Mouse (Mus musculus): ENCODE data around the gene Mrpl33. TPM values are rescaled to one million over a fixed set of nuclear protein-coding genes. Genes with fewer than 3 reads are reported as not detected.
A peak's percentile ranks its signal among the peaks of the same experiment; 100 is the strongest.

Mrpl33 gene
- polyA plus RNA-seq, 1 experiment from 2014 or later = 313 TPM

- ATAC-seq (no peak), DNase-seq (ENCODE audit: low spot score) (no peak)
- no peak overlapping the region for H3K4me2 ChIP-seq (replicated peaks; ENCODE audit: low read depth, low read length)
- H3K9ac ChIP-seq (replicated peaks; ENCODE audit: low read depth) = no peak overlapping the region
- H3K4me3 ChIP-seq (ENCODE audit: low read depth, low read length) = no peak overlapping the region
- 75% methylated on average over 14 of the region's 14 CpGs for WGBS
- no peaks in the 10 kb centered on the region for H3K9me3 ChIP-seq (ENCODE audit: low read length)
- TF ChIP-seq CTCF (IDR thresholded peaks at IDR 0.05) (no peak), EP300 (IDR thresholded peaks at IDR 0.05) (no peak)
- no peak overlapping the region for H3K27ac ChIP-seq (ENCODE audit: low read length)
- H3K27me3 ChIP-seq (replicated peaks; ENCODE audit: insufficient read depth, low read length) = no peaks in the 10 kb centered on the region
- no peaks in the 10 kb centered on the region for H3K4me1 ChIP-seq (ENCODE audit: insufficient read depth, low read depth, low read length)
- no peaks in the 10 kb centered on the region for H3K36me3 ChIP-seq (ENCODE audit: insufficient read depth, low read length)
These were observed 6.9 kb upstream of the Mrpl33 start for GRCm38 (mm10) chr5:31589711-31590319.

- Histone ChIP-seq H3K4me1 (ENCODE audit: insufficient read depth, low read depth, low read length) (no peaks in the 10 kb centered on the region), H3K27me3 (replicated peaks; ENCODE audit: insufficient read depth, low read length) (no peaks in the 10 kb centered on the region), H3K4me2 (replicated peaks; ENCODE audit: low read depth, low read length) (no peak overlapping the region), H3K36me3 (ENCODE audit: insufficient read depth, low read length) (no peaks in the 10 kb centered on the region), H3K9me3 (ENCODE audit: low read length) (no peaks in the 10 kb centered on the region), H3K4me3 (ENCODE audit: low read depth, low read length) (no peak overlapping the region), H3K27ac (ENCODE audit: low read length) (no peak overlapping the region), H3K9ac (replicated peaks; ENCODE audit: low read depth) (no peak overlapping the region)
- ATAC-seq = no peak
- no peak for DNase-seq (ENCODE audit: low spot score)
- TF ChIP-seq CTCF (IDR thresholded peaks at IDR 0.05) (no peak), EP300 (IDR thresholded peaks at IDR 0.05) (no peak)
- WGBS = 81% methylated on average over 7 of the region's 7 CpGs
These were observed 5.6 kb upstream of the Mrpl33 start for GRCm38 (mm10) chr5:31591122-31591521.

DNA sequence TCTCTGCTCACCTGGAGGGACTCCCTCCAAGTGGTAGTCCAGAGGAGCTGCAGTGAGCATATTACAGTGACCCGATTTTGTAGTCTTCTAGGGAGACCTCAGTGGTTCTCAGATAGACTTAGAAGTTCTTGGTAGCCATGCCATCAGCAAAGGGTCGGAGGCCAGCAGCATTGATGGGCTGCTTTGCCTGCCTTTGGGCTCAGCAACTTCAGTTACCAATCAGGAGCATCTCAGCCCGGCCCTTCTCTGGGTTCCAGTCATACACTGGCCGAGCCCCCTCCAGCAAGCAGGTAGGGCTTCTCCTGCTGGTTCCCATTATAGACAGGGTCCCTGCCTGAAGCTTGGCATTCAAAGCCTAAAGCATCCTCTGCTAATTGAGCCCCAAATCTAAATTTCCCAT lies 867 bp upstream of the Mrpl33 start:
- DNase-seq (ENCODE audit: low spot score) (no peak), ATAC-seq (no peak)
- H3K4me2 ChIP-seq (replicated peaks; ENCODE audit: low read depth, low read length) = no peak overlapping the region
- no peaks in the 10 kb centered on the region for H3K27me3 ChIP-seq (replicated peaks; ENCODE audit: insufficient read depth, low read length)
- 62% methylated on average over 4 of the region's 4 CpGs for WGBS
- 0 out of 2 replicates have a peak, but pooled peaks cover 3% of the 10 kb centered on the region for H3K4me1 ChIP-seq (ENCODE audit: insufficient read depth, low read depth, low read length)
- H3K9me3 ChIP-seq (ENCODE audit: low read length) = no peaks in the 10 kb centered on the region
- no peak overlapping the region for H3K9ac ChIP-seq (replicated peaks; ENCODE audit: low read depth)
- H3K27ac ChIP-seq (ENCODE audit: low read length) = peak overlapping the region; percentile 68; the same call in 1 of the 2 replicates
- H3K4me3 ChIP-seq (ENCODE audit: low read depth, low read length) = no peak overlapping the region
- TF ChIP-seq CTCF (IDR thresholded peaks at IDR 0.05) (no peak), EP300 (IDR thresholded peaks at IDR 0.05) (no peak)
- no peaks in the 10 kb centered on the region for H3K36me3 ChIP-seq (ENCODE audit: insufficient read depth, low read length)

DNA sequence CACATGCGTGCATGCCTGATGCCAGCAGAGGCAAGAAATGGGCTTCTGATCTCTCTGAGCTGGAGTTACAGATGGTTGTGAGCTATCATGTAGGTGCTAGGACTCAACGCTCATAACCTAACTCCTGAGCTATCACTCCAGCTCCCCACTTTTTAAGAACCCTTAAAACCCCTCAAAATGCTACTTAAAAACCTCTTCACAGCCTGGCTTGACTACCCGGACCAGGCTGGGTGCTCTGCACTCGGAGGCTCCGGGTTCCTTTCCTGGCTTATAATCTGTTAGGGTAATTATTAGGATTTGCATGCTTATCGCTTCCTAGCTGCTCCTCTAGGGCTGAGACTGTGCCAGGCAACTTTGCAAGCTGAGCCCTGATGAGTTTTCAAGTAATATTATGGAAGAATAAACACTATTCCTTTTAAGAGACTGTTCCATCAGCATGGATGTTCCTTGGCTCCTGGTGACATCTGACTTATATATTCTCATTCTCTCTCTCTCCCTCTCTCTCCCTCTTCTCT lies 752 bp downstream of the Mrpl33 start:
- peak; percentile 30 for DNase-seq (ENCODE audit: low spot score)
- peak overlapping the region; percentile 68 for H3K27ac ChIP-seq (ENCODE audit: low read length)

DNA sequence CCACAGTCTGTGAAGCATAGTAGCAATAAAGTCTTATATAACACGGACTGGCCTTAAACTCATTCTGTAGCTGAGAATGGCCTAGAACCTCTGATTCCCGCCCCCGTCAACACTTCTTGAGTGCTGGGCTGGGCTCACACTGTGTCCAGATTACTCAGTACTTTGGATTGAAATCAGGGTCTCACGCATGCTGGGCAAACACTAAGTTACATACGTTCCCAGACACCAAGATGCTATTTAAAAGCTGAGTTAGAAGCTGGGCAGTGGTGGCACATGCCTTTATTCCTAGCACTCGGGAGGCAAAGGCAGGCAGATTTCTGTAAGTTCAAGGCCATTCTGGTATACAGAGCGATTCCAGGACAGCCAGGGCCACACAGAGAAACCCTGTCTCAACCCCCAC lies 1.4 kb downstream of the Mrpl33 start:
- Histone ChIP-seq H3K36me3 (ENCODE audit: insufficient read depth, low read length) (no peaks in the 10 kb centered on the region), H3K27ac (ENCODE audit: low read length) (0 out of 2 replicates have a peak overlapping the region, but pooled peaks have one; percentile 32), H3K9ac (replicated peaks; ENCODE audit: low read depth) (no peak overlapping the region), H3K4me1 (ENCODE audit: insufficient read depth, low read depth, low read length) (peaks cover 3% of the 10 kb centered on the region; the same call in 1 of the 2 replicates), H3K27me3 (replicated peaks; ENCODE audit: insufficient read depth, low read length) (no peaks in the 10 kb centered on the region), H3K4me2 (replicated peaks; ENCODE audit: low read depth, low read length) (no peak overlapping the region), H3K9me3 (ENCODE audit: low read length) (no peaks in the 10 kb centered on the region), H3K4me3 (ENCODE audit: low read depth, low read length) (no peak overlapping the region)
- ATAC-seq (no peak), DNase-seq (ENCODE audit: low spot score) (peak; percentile 36)
- no peak for TF ChIP-seq CTCF (IDR thresholded peaks at IDR 0.05)
- no peak for TF ChIP-seq EP300 (IDR thresholded peaks at IDR 0.05)
- 55% methylated on average over 7 of the region's 7 CpGs for WGBS

More for the DNA sequence above, 752 bp downstream of the Mrpl33 start:
- peak overlapping the region; percentile 58; the same call in 1 of the 2 replicates for H3K4me2 ChIP-seq (replicated peaks; ENCODE audit: low read depth, low read length)
- no peak overlapping the region for H3K4me3 ChIP-seq (ENCODE audit: low read depth, low read length)
- ATAC-seq = no peak
- H3K9ac ChIP-seq (replicated peaks; ENCODE audit: low read depth) = no peak overlapping the region
- WGBS = 49% methylated on average over 6 of the region's 6 CpGs
- no peaks in the 10 kb centered on the region for H3K9me3 ChIP-seq (ENCODE audit: low read length)
- H3K27me3 ChIP-seq (replicated peaks; ENCODE audit: insufficient read depth, low read length) = no peaks in the 10 kb centered on the region
- H3K4me1 ChIP-seq (ENCODE audit: insufficient read depth, low read depth, low read length) = peaks cover 3% of the 10 kb centered on the region; the same call in 1 of the 2 replicates
- TF ChIP-seq CTCF (IDR thresholded peaks at IDR 0.05) (no peak), EP300 (IDR thresholded peaks at IDR 0.05) (no peak)
- no peaks in the 10 kb centered on the region for H3K36me3 ChIP-seq (ENCODE audit: insufficient read depth, low read length)

DNA sequence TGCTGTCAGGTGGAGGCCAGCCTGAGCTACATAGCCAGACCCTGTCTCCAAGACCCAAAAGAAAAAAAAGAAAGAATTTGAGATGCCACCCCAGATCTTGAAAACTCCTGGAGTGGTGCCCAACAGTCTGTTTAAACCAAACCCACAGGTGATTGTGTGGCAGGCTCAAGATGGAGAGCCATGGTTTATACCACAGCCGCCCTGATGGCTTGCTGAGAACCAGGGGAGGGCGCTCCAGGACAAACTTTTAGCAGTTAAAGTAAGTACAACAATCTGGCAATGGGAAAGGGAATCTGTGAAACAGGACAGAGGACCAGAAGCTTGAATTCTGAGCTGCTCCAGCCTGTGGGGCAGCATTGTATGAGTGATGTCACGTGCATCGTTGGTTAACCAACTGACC lies 1.8 kb downstream of the Mrpl33 start:
- Histone ChIP-seq H3K9me3 (ENCODE audit: low read length) (no peaks in the 10 kb centered on the region), H3K4me3 (ENCODE audit: low read depth, low read length) (no peak overlapping the region), H3K27me3 (replicated peaks; ENCODE audit: insufficient read depth, low read length) (no peaks in the 10 kb centered on the region), H3K9ac (replicated peaks; ENCODE audit: low read depth) (no peak overlapping the region), H3K4me1 (ENCODE audit: insufficient read depth, low read depth, low read length) (peaks cover 3% of the 10 kb centered on the region; the same call in 1 of the 2 replicates), H3K27ac (ENCODE audit: low read length) (0 out of 2 replicates have a peak overlapping the region, but pooled peaks have one; percentile 32), H3K4me2 (replicated peaks; ENCODE audit: low read depth, low read length) (no peak overlapping the region), H3K36me3 (ENCODE audit: insufficient read depth, low read length) (no peaks in the 10 kb centered on the region)
- TF ChIP-seq EP300 (IDR thresholded peaks at IDR 0.05) (no peak), CTCF (IDR thresholded peaks at IDR 0.05) (peak; percentile 69)
- ATAC-seq (no peak), DNase-seq (ENCODE audit: low spot score) (peak; percentile 80)
- 67% methylated on average over 4 of the region's 4 CpGs for WGBS

All from lung, postnatal 0 days (tissue).